Mouse (Mus musculus): Measurements from ENCODE around the gene Plekhh2.

DNA sequence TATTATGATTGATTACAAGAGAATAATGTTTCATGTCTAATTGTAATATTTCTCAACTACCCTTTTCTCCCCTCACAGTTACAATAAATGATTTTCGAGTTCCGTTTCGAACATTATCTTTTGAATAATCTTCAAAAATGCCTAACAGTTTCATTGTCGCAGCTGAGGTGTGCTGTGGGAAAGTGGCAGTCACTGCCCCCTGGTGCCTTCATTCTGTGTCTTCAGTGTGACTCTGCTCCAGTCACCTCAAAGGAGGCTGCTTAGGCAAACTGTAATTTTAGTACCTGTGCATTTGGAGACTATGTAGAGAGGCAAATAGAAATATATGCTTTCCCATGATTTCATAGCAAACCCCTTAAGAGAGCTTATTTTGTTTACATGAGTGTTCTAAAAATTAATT is 110.3 kb downstream of the Plekhh2 start:
- TF ChIP-seq CTCF (IDR thresholded peaks at IDR 0.05) (peak; percentile 33), POLR2A (IDR thresholded peaks at IDR 0.05; ENCODE audit: insufficient read depth, low read depth, low read length) (no peak)

Data from heart, adult 2 months (tissue).